Mouse (Mus musculus): ENCODE data around the gene 2610528J11Rik.
A peak's percentile ranks its signal among the peaks of the same experiment; 100 is the strongest.
"Not testable (repeated sequence)": the region's sequence is repeated elsewhere in the genome, so short reads cannot be mapped to it uniquely, and the experiment has no call there.

The 2610528J11Rik gene

DNA sequence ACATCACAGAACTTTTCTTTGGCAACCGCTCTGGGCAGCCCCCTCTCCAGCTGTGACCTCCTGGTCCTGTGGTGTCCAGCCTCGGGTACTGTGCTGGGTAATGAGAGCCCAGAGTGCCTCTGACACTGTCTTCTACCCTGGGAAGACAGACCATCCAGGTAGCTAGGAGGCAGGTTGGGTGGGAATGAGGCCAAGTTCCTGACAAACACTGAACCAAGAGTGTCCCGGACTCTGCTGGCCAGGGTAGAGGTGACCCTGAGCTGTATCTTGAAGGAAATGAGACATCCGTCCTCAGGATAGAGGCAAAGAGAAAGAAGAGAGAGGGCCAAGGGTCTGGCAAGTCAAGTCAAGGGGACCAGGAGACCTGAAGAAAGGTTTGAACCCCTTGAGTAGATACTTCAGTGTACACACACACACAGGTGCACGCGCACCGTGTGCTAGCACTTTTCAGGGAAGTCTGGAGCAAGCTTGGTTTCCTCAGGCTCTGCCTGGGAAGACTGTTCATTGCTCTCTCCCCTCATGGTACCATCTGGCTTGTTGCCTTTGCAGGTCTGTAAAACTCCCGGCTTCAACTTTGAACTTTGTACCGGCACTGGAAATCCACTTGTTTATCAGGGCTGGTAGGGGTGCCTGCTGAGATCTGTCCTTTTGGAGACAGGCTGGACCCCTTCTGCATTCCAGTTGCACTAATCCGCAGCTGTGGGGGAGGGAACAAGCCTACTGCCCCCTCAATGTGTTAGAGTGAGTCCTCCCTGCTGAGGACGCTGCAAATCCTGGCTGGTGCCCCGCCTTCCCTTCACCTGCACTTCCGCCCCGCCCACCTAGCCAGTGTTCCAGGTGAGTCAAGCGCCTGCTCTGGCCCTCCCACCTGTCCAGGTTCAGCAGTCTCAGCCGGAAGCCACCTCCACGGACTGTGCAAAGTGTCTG, at the start of gene 2610528J11Rik:
Gene 2610528J11Rik (plus strand): TSS at position 592 of the 927 bp plus-strand sequence.
- DNase-seq (ENCODE audit: low read depth, low spot score), result no peak

DNA sequence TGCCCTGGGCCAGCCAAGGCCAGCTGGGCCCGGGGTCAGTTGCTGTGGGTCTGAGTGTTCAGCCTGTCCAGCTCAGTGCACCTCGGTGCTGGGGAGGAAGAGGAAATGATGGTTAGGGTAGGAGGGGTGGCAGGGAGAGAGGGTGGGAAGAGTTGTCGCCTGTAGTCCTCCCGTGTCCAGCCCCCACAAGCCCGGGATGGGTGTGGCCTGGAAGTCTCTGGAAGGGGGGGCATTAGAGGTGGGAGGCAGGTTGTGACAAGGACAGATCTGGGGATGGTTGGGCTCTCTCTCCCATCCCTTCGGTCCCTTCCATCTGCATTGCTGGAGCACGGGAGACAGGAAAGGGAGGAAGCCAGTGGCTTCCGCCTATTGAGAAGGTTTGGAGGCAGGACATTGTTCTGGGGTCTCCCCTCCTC, 37.1 kb upstream of the 2610528J11Rik start, which contains the start of gene Tie1:
Gene Tie1 (minus strand): TSS at position 345 of the 416 bp plus-strand sequence.
- DNase-seq (ENCODE audit: low read depth, low spot score), result peak; percentile 25

DNA sequence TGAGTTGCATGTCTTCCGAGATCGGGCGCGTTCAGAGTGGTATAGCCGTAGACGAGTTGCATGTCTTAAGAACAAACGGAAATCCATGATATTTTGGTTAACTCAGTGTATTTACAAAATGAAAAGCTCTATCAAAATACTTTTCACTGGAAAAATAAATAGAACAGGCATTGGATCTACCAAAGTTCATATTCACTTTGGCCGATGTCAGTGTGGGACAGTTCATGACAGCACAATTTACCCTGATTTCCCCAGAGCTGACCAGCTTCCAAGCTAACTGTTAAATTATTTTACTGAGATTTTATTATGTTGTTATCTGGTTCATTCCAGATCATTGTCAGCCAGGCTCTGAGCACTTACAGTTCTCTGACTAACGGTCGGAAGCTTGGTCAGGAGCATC, 36.3 kb upstream of the 2610528J11Rik start:
- DNase-seq (ENCODE audit: low read depth, low spot score), result no peak

DNA sequence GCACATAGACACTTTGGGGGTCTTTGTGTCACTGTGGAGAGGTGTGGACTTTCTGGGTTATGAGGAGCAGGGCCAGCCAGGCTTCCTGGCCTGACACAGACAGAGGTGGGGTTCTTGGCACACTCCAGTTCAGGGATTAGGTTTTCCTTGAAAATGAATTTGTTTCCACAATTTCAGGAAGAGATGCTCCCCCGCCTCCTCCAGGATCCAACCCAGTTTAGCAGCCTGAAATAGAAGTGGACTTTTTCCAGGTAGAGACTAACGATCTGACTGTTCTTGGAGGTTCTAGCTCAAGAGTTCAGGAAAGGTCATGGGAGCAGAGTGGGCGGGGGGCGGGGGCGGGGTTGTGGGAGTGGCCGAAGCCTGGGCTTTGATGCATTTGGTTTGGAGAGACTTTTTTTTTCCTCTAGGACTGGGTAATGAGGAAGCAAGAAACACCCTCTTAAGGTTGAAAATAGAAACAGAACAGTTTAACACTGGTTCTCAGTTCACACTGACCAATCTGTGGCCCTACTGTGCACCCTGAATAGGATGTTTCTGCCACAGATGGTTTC, 26.6 kb upstream of the 2610528J11Rik start:
- no peak for DNase-seq (ENCODE audit: low read depth, low spot score)

DNA sequence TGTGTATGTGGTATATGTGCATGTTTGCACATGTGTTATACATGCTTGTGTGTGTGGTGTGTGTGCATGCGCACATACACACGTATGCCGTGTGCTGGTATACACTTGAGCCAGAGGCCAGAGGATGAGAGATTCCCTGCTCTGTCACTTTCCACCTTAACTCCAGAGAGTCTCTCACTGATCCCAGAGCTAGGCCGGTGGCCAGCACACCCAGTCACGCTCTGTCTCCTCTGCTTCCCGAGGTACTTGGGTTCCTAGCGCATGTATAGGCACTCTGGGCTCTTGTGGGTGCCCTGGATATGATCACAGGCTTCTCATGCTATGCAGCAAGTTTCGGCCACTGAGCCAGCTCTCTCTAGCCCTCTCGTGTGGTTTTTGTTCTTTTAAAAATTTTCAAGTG, 26.0 kb upstream of the 2610528J11Rik start:
- no peak for DNase-seq (ENCODE audit: low read depth, low spot score)

DNA sequence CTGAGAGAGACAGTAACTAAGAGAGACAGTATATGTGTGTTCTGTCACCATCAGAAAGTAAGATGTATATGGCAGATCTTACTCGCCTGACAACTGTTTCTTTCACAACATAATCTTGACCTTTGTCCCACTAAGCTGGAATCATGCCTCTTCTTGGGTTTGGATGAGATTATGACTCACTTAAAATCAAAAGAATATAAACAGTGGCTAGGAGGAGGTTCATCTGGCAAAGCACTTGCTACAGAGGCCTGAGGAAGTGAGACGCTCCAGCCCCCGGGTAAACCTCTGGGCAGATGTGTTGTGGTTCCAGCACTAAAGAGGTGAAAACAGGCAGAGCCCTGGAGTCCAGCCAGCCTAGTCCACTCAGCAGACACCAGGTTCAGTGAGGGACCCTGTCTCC, 21.2 kb upstream of the 2610528J11Rik start:
- DNase-seq (ENCODE audit: low read depth, low spot score), result no peak

DNA sequence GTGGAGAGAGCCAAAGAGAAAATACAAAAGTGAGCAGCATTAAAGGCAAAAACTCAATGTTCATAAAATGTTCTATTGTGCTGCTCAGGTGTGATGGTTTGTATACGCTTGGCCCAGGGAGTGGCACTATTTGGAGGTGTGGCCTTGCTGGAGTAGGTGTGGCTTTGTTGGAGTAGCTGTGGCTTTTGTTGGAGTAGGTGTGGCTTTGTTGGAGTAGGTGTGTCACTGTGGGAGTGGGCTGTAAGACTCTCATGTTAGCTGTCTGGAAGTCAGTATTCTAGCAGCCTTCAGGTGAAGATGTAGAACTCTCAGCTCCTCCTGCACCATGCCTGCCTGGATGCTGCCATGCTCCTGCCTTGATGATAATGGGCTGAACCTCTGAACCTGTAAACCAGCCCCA, 19.6 kb upstream of the 2610528J11Rik start:
- DNase-seq (ENCODE audit: low read depth, low spot score), result not testable (repeated sequence)

DNA sequence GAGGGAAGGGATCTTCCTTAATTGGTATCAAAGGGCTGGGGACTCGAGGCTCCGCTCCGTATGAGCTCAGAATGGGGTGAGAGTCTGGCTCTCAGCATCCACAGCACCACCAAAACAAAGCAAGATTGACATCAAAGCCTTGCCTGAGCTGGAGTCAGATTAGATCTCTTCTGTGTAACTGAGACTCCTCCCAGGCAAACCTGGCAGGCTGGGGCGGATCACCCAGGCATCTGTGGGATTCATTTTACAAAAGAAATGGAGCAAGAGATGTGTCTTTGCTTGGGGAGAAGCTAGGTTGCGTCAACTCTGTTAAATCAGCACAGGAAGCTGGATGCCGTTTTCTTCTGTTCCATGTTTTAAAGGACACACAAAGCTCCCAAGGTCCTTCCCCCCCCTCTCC, 17.7 kb upstream of the 2610528J11Rik start:
- DNase-seq (ENCODE audit: low read depth, low spot score), result no peak

DNA sequence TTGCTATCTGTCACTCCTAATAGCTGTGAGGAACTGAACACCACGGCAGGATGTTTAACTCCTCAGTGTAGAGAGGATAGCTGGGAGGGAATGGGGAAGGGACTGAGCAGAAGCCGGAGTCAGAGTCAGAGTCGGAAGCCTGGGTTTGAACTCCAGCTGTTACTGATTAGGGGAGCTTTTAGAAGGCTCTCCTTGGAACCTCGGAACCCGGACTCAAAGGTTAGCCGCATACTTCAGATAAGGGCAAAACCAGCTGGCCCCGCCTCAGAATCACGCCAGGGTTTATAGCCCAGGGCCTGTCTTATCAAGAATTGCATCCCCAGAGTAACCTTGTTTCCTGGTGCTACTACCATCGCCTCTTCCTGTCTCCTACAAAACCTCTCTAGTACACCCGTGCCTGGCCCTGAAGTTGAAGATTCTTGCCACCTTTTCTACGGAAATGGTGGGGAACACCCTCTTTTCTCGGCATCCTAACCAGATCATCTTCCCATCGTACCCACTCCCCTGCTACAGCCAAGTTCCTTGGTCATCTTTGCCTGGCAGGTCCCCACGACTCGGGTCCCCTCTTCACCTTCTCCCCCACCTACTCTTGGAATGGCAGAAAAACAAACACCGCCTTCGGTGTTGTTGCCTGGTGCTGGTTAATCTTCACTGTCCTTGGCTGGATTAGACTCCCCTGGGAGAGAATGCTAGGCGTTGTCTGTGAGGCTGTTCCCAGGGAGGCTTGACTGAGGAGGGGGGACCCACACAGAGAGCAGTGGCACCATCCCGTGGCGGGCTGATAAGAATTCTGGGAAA, 9.9 kb upstream of the 2610528J11Rik start:
- DNase-seq (ENCODE audit: low read depth, low spot score), result peak; percentile 27

DNA sequence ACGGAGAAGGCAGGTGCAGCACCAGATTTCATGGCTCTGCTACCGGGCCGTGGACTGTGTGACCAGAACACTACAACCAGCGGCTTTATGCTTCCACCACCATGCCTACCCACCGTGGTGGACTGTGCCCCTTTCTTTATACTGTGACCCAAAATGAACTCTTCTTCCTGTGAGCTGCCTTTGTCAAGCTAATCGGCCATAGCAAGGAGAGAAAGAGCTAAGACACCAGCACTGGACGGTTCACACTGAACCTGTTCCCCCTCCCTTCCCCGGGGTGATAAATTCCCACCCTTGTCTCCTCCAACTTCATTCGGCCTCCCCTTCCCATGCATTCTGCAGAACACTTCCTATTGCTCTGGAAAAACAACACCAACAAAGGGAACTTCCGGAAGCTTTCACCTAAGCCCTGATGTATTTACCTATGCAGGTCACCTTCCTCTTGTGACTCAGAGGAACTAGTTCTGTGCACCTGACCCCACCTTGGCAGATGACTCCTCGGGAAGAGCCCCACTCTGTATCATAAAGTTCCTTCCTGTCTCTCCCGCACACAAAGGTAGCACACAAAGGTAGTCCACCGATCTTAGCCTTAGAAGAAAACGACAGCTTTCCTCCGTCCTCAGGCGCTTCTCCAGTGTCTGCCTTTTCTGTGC, 9.2 kb upstream of the 2610528J11Rik start:
- no peak for DNase-seq (ENCODE audit: low read depth, low spot score)

DNA sequence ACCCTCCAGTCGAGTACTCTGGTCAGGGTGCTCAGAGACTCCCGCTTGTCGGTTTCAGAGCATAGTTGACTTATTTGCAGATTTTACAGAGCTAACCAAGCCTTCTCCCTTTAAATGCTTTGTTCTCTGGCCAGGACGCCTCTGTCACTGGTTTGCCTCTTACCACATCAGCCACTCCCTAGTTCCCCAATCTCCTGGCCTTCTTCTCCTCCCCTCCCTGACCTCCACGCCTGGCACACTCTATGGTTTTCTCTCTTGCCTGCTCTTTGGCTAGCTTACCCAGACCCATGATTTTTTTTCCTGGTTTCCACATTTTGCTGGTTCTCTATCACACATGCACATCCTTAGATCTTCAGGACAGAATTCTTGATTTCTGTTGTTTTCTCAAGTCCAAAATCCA, 8.6 kb upstream of the 2610528J11Rik start:
- DNase-seq (ENCODE audit: low read depth, low spot score), result no peak

DNA sequence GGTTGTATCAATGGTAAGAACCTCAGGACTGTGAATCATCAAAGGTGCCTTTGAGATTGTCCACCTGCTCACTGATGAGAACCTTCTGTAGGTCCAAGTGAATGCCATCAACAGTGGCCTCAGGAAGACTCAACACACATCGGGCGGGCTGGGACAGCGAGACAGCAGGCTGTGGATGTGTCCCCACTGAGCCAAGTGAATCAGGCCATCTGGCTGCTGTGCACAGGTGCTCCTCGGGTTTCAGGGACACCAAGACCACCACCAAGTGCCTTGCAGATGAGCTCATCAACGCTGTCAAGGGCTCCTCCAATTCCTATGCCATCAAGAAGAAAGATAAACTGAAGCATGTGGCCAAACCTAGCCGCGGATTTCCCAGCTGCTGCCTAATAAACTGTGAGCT, 4.6 kb upstream of the 2610528J11Rik start:
- DNase-seq (ENCODE audit: low read depth, low spot score), result no peak

DNA sequence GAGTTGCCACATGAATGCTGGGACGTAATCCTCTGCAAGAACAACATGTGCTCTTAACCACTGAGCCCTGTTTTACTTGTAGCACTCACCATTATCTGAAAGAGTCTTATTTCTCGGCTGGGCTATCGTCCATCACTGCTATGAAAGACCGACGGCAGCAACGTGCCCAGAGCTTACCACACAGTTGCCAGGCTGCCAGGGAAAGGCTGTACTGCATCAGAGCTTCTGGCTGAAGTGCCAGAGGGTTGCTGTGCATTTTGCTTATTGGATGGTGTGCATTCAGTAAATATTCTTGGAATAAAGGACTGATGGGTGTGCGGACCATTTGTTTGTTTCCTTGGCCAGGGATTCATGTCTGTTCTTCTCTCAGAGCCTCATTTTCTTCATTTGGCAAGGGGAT, 2.8 kb upstream of the 2610528J11Rik start:
- no peak for DNase-seq (ENCODE audit: low read depth, low spot score)

DNA sequence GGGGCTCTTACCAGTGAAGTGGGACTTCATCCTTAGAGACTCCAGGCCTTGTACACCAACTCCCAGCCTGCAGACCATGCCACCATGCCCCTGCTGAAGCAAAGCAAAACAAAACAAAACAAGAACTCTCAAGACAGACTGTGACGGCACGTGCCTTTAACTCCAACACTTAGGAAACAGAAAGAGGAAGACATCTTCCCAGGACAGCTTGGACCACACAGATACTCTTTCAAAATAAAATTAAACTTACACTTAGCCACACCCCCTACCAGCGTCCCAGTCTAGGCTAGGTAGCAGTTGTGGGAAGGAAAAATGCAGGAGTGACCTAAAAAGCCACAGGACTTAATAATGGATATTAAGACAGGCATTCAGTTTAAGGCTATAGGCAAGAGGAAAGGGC, 1.0 kb upstream of the 2610528J11Rik start:
- no peak for DNase-seq (ENCODE audit: low read depth, low spot score)

DNA sequence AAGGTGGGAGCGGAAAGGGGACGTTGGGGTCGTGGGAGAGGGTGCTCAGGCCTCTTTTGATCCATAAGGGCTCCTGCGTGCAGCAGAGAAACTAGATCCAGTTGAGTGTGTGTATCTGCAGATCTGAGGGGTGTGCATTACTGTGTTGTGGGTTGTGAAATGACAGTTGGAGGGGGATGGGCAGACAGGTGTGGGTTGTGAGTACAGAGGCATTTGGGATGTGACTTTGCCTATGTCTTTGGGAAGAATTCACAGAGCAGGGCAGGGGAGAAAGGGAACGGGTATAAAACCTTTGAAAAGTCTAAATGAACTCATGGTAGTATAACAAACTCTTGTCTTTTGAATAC, 509 bp downstream of the 2610528J11Rik start:
- no peak for DNase-seq (ENCODE audit: low read depth, low spot score)

DNA sequence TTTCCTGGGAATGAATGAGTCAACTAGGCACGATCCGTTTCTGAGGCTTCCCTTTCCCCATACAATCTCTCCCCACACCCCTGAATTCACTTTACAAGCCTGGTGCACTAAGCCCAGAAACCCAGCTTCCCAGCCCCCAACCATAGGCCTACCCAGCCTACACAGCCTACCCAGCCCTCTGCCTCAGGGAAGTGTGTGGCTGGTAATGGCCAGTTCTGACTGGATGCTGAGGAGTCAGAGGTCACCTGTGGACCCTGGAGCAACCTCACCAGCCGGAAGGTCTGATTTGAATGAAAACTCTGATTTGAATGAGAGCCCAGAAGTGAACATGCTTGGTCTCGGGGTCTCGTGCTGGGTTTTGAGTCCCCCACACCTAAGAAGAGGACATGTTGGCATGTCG, 921 bp downstream of the 2610528J11Rik start:
- no peak for DNase-seq (ENCODE audit: low read depth, low spot score)

DNA sequence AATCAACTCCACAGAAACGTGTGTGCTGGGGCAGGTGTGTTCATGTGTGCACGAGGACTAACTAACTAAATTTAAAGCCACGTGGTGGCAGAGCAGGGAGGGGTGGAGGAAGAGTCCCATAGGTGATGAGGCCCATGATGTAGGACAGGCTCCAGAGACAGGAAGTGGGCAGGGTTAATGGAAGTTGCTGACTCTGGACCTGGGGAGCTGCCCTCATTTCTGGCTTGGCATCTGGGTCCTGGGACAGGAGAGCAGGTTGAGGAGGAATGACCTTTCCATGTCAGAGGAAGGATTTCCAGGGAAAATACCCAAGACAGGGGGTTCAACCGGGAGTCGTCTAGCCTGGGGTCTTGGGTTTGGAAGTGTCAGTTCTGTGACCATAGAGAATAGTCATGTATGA, 5.9 kb downstream of the 2610528J11Rik start:
- DNase-seq (ENCODE audit: low read depth, low spot score), result no peak

DNA sequence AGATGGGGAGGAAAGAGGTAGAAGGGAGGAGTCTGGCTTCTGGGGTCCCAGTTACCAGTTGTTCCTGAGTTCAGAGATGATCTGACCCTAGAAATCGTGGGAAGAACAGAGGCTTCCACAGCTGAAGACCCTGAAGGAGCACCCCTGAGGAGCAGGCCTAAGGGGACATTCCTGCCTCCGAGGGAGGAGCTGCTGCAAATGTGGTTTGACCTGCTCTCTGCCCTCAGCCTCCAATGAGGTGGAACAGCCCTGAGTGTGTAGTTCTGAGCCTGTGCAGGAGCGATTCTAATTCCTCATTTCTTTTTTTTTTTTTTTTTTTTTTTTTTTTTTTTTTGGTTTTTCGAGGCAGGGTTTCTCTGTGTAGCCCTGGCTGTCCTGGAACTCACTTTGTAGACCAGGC, 6.4 kb downstream of the 2610528J11Rik start:
- no peak for DNase-seq (ENCODE audit: low read depth, low spot score)

DNA sequence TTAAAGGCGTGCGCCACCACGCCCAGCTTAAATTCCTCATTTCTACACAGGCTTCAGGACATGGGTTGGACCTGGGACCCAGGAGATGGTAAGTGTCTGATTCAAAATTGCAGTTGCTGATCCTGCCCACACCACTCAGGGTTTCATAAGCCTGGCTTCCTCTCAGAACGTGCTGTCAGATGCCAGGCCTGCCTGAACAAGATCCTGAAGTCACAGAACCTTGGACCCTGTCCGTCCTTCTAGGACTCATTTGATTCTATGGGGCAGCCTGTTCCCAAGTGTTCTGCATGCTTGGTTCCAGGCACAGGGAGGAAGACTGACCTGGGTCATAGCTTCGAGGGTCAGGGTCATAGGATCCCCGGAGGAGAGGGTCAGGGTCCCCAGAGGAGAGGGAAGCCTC, 6.8 kb downstream of the 2610528J11Rik start:
- DNase-seq (ENCODE audit: low read depth, low spot score), result no peak

DNA sequence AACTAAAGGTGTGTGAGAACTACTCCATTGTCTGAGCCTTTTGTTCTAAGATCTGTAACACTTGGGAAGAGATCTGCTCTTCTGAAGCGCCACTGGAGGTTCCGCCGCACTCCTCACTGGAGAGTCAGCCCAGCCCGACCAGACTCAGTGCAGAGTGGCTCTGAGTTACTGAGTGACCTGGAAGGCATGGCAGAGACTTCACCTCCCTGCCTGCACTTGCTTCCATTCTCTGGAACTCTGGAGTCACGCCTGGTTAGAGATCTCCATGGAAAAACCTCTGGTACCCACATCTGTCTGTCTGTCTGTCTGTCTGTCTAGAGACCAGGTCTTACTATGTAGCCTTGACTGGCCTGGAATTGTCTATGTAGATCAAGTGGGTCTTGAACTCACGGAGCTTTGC, 8.8 kb downstream of the 2610528J11Rik start:
- DNase-seq (ENCODE audit: low read depth, low spot score), result no peak

DNA sequence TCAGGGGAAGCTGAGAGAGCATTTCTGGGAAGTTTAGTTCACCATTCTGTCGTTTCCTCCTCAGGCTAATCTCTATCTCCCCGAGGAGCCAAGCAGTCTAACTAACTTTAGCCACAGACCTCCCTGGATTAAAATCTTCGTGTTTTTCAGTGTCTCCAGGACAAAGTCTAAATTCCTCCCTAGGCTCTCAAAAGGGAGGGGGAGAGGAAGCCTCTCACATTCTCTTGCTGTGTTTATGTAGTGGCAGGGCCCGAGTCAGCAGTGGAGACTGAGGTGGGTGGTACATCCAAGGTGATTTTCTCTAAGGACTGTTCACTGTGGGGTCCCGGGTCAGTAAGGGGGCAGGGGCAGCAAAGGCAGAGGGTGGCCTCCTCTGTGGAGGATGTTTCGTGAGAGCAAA, 11.0 kb downstream of the 2610528J11Rik start:
- no peak for DNase-seq (ENCODE audit: low read depth, low spot score)

DNA sequence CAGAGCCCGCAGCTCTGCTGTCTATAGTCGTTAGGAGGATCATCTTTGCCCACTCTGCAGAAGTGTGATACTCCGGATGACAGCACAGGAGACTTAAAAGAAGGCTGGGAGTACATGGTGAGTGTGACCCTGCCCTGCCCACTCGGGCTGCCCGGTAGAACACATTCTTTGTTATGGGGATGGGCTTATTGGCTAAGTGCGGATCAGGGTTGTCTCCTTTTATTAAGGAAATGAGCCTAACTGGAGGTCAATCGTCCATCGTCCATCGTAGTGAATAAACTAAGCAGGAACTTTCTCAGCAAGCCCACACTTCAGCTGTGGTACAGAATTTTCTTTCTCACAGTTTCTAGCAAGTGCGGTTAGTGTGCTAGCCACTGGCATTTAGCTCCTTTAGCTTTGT, 13.1 kb downstream of the 2610528J11Rik start:
- no peak for DNase-seq (ENCODE audit: low read depth, low spot score)

All from mesoderm, embryonic 11.5 days (tissue).